Mouse (Mus musculus): ENCODE data around the gene Polr2f. TPM values are rescaled to one million over a fixed set of nuclear protein-coding genes. Genes with fewer than 3 reads are reported as not detected.

Gene Polr2f
- polyA plus RNA-seq (2012; rRNA removed), result 145 and 194 TPM in 2 replicates

- peak; percentile 87 for DNase-seq (ENCODE audit: low spot score)
Observed at GRCm38 (mm10) chr15:79140866-79141565, at the start of gene Polr2f, which contains the start of gene 1700088E04Rik. Gene Polr2f, plus strand, starts transcription at chr15:79141009. Gene 1700088E04Rik, minus strand, starts transcription at chr15:79141253.

- no peak for DNase-seq (ENCODE audit: low spot score)
Observed at GRCm38 (mm10) chr15:79092284-79092683, 48.5 kb upstream of the Polr2f start.

GRCm38 (mm10) chr15:79093083-79093839, 47.5 kb upstream of the Polr2f start:
- DNase-seq (ENCODE audit: low spot score), result no peak

GRCm38 (mm10) chr15:79095483-79095882, 45.3 kb upstream of the Polr2f start:
- no peak for DNase-seq (ENCODE audit: low spot score)

GRCm38 (mm10) chr15:79096556-79096955, 44.3 kb upstream of the Polr2f start:
- DNase-seq (ENCODE audit: low spot score), result no peak

- no peak for DNase-seq (ENCODE audit: low spot score)
Observed at GRCm38 (mm10) chr15:79097135-79097534, 43.7 kb upstream of the Polr2f start.

GRCm38 (mm10) chr15:79097611-79098025, 43.2 kb upstream of the Polr2f start:
- peak; percentile 76 for DNase-seq (ENCODE audit: low spot score)

- no peak for DNase-seq (ENCODE audit: low spot score)
Observed at GRCm38 (mm10) chr15:79098220-79098619, 42.6 kb upstream of the Polr2f start.

- no peak for DNase-seq (ENCODE audit: low spot score)
Observed at GRCm38 (mm10) chr15:79098868-79099267, 41.9 kb upstream of the Polr2f start.

GRCm38 (mm10) chr15:79099456-79099855, 41.4 kb upstream of the Polr2f start:
- no peak for DNase-seq (ENCODE audit: low spot score)

- no peak for DNase-seq (ENCODE audit: low spot score)
Observed at GRCm38 (mm10) chr15:79100391-79100790, 40.4 kb upstream of the Polr2f start.

GRCm38 (mm10) chr15:79101531-79101930, 39.3 kb upstream of the Polr2f start:
- no peak for DNase-seq (ENCODE audit: low spot score)

- DNase-seq (ENCODE audit: low spot score), result no peak
Observed at GRCm38 (mm10) chr15:79103264-79103663, 37.5 kb upstream of the Polr2f start.

GRCm38 (mm10) chr15:79105804-79106203, 35.0 kb upstream of the Polr2f start:
- DNase-seq (ENCODE audit: low spot score), result no peak

- no peak for DNase-seq (ENCODE audit: low spot score)
Observed at GRCm38 (mm10) chr15:79107966-79108365, 32.8 kb upstream of the Polr2f start.

- DNase-seq (ENCODE audit: low spot score), result peak; percentile 90
Observed at GRCm38 (mm10) chr15:79108421-79109320, 32.1 kb upstream of the Polr2f start, which contains the start of gene Micall1. Gene Micall1, plus strand, starts transcription at chr15:79108898.

- no peak for DNase-seq (ENCODE audit: low spot score)
Observed at GRCm38 (mm10) chr15:79109321-79109934, 31.4 kb upstream of the Polr2f start.

- no peak for DNase-seq (ENCODE audit: low spot score)
Observed at GRCm38 (mm10) chr15:79110031-79110430, 30.8 kb upstream of the Polr2f start.

- no peak for DNase-seq (ENCODE audit: low spot score)
Observed at GRCm38 (mm10) chr15:79110528-79110927, 30.3 kb upstream of the Polr2f start.

GRCm38 (mm10) chr15:79111774-79112173, 29.0 kb upstream of the Polr2f start:
- DNase-seq (ENCODE audit: low spot score), result no peak

GRCm38 (mm10) chr15:79115276-79115675, 25.5 kb upstream of the Polr2f start:
- no peak for DNase-seq (ENCODE audit: low spot score)

Measured in urinary bladder, adult 2 months (tissue).